Mouse (Mus musculus): ENCODE results near the gene Olfr1318.

DNA sequence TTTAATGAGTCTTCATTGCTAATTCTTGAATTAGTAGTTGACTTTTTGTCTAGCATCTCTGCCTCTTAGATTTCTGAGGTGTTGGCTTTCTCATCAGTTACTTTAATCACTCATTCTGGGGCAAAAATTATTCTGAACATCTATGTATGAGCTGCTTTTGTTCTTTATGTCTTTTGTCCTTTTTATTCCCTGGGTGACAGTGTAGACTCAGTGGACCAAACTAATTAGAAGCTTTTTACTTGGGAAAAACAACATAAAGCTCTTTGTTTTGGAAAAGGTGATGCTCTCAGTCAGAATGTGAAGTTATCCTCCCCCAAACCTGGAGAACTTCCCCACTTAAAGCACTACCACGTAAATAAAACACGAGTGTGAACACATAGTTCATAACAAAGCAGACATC is 14.0 kb upstream of the Olfr1318 start, which contains the start of gene Olfr1317:
- no peak for TF ChIP-seq CTCF (IDR thresholded peaks at IDR 0.05; ENCODE audit: low read depth)
- no peak for TF ChIP-seq EP300 (IDR thresholded peaks at IDR 0.05; ENCODE audit: low read depth)
